Mouse (Mus musculus): Measurements from ENCODE around the gene Mospd1. TPM values are rescaled to one million over a fixed set of nuclear protein-coding genes. Genes with fewer than 3 reads are reported as not detected.

Mospd1 gene
- 10 to 100 TPM; 20.2 to 21.6 TPM for total RNA-seq (2021)
- long read RNA-seq, experiment 1, transcript Mospd1-202 (6 exons, 1,773 nt) = major isoform, 18 of 27 reads
- long read RNA-seq, experiment 1, partial matches to known transcripts = 1 of 27 reads
- long read RNA-seq, experiment 1, other reads (novel, unspliced or antisense) = 6 of 27 reads
- long read RNA-seq, experiment 2, transcript Mospd1-202 (6 exons, 1,773 nt) = major isoform, 26 of 37 reads
- long read RNA-seq, experiment 2, partial matches to known transcripts = 6 of 37 reads
- long read RNA-seq, experiment 2, other reads (novel, unspliced or antisense) = 4 of 37 reads

- peak; percentile 79 to 80 for DNase-seq (ENCODE audit: low spot score in 2 of 2)
Observed at GRCm38 (mm10) chrX:53370366-53370740, at the start of gene Mospd1. Gene Mospd1, minus strand, starts transcription at chrX:53370502.

DNA sequence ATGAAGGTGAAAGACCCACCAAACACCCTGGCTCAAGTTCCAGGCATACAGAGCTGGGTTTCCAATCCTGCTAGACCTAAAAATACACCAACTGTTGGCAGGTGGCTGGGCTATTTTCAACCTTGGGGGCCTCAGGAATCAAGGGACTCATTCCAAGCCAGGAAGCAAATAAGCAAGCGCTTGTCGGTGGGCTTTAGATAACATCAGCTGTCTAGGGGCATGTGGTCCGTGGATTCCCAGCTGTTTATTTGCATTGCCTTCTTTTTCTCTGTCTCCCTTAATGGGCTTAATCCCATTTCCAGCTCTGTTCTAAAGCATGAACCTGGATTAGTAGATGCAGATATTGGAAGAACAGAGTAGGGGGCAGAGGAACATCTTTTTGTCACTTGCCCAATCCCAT, 16.1 kb upstream of the Mospd1 start:
- DNase-seq (ENCODE audit: low spot score in 2 of 2) = no peak

GRCm38 (mm10) chrX:53383122-53383521, 12.8 kb upstream of the Mospd1 start:
- no peak for DNase-seq (ENCODE audit: low spot score in 2 of 2)

DNA sequence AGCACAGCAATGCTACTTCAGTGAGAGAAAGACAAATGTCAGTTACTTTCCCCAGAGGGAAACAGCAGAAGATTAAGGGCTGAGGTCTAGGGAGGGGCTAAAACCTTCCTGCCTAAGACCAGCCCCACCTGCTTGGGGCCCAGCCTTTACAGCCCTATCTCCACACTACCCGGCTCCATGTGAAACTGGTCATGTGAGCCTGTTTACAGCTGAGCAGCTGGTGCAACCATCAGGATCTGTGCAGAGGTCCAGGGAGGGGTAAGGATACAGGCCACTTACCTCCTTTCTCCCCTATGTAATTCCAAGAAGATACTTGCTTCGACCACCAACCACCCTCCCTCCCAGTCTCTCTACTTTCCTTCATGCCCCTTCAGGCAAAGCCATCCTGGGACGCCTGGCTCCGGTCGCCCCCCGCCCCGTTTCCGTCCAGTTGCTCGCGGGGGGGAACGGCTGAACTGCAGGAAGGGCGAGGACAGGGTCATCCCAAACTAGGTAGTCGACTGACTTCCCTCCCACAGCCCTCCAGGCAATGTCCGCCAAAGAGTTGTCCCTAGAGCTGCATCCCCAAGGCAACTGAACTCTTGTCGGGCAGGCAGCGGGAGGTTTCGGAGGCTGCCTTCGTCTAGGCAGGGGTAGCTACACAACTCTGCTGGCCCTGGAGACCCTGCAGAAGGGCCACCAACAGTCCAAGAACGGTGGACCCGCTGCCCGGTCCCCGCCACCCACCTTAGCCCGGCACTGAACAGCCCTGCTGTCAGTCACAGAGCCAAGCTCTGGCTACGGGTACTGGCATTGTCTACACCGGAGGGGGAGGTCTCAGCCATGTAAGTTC, 552 bp downstream of the Mospd1 start:
- peak in 1 of 2 experiments; percentile 25 for DNase-seq (ENCODE audit: low spot score in 2 of 2)

GRCm38 (mm10) chrX:53364668-53365383, 5.5 kb downstream of the Mospd1 start:
- DNase-seq (ENCODE audit: low spot score in 2 of 2) = no peak

DNA sequence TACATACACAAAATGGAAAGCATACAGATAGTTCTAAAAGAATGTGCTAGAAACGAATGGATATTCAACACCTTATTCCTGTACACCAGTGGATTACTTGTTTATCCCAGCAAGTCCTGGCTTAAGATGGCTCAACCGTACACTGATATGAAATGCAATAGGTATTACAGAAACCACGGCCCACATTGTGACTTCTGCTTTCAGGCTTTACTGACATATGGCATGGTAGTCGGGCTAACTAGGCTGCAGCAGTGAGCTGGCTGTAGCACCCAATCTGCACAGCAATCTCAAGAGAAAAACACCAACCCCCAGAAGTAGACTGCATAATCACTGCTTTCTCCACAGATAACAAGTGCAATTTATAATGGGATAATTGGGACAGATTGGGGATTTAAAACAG, 21.9 kb downstream of the Mospd1 start:
- DNase-seq (ENCODE audit: low spot score in 2 of 2) = no peak

DNA sequence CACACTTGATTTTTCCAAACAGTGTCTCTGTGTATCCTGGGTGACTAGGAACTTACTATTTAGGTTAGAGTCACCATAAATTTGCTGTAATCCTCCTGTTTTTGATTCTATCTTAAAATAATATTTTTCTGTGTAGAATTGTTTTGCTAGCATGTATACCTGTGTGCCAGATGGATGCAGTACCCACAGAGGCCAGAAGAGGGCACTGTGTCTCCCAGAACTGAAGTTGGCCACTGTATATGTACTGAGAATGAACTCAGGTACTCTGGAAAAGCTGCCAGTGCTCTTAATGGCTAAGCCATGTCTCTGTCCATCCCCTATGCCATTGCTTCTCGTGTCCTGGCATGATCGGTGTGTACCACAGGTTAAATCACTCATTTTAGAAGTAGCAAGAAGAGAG, 28.8 kb downstream of the Mospd1 start:
- DNase-seq (ENCODE audit: low spot score in 2 of 2) = peak; percentile 52 to 59

GRCm38 (mm10) chrX:53337355-53337754, 32.9 kb downstream of the Mospd1 start:
- no peak for DNase-seq (ENCODE audit: low spot score in 2 of 2)

DNA sequence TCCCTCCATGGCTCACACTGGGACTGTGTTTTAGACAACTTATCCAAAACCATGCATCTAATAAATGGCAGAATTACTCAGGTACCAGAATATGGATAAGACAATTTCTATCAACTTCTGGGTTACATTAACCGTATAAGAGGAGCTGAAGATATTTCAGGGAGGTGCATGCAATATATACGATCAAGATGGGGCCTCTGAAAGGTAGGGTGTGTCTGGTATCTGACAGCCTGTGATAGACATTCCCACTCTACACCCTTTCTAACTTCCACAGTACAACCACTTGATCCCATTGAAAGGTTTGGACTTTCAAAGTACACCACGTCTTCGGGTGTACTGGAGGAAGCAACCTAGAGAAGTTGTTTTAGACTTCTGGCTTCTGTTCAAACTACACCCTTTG, 39.9 kb downstream of the Mospd1 start:
- no peak for DNase-seq (ENCODE audit: low spot score in 2 of 2)

DNA sequence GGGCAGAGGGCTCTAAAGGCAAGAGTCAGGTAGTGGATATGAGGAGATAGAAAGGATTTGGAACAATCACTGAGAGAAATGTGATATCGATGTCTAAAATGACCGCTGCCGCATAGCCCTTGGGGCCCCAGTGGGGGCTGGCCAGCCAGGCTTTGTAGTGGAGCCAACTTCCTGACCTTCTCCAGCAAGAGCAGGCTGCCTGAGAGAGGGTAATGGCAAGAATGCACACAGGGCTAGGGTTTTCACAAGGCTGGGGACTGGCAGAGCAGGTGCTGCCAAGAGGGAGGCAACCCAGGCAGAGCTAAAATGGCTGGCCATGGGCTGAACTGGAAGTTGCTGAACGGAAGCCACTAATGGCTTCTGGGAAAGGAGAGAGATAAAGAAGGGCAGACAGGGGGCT, 49.2 kb downstream of the Mospd1 start:
- peak in 1 of 2 experiments; percentile 6 for DNase-seq (ENCODE audit: low spot score in 2 of 2)

GRCm38 (mm10) chrX:53320564-53320963, 49.7 kb downstream of the Mospd1 start:
- no peak for DNase-seq (ENCODE audit: low spot score in 2 of 2)

Other genes starting within 250 kb of the Mospd1 start
- gene Plac1, start 130.4 kb downstream of the Mospd1 start, total RNA-seq (2021) = not detected
- gene Fam122b, start 100.7 kb downstream of the Mospd1 start, total RNA-seq (2021) = 1 to 10 TPM; 5.0 to 7.3 TPM
- not detected for gene Fam122c, start 97.1 kb downstream of the Mospd1 start, total RNA-seq (2021)
- gene Etd, start 64.4 kb upstream of the Mospd1 start, total RNA-seq (2021) = not detected
- gene Rtl8c, start 237.5 kb upstream of the Mospd1 start, total RNA-seq (2021) = 100 to 1,000 TPM; 138 to 158 TPM
- gene Gm14597, start 238.5 kb upstream of the Mospd1 start, total RNA-seq (2021) = under 1 TPM in 1 of 2 experiments, not detected in 1; 0.60 TPM

Data from adrenal gland, adult 18-20 months (tissue).